Mouse (Mus musculus): Measurements from ENCODE around the gene Cmip.

DNA sequence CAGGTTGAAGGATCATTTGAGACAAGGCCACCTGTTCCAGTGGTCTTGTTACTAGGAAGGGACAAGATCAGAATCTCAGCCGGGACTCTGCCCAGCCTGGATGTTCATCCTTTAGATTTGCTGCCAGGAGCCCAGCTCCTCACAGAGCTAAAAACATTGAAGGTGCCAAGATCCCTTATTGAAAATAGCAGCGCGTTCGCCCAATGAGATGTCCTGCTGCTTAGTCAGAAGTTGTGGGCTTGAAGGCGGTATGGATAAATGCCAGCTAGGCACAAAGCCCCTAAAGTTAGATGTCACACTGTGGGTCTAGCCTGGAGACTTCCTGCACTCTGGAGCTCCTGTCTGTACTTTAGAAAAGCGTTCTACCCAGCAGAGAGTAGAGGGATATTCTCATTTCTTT lies 165.5 kb downstream of the Cmip start:
- TF ChIP-seq FLI1 (IDR thresholded peaks at IDR 0.05; ENCODE audit: low read length), result no peak
- no peak for TF ChIP-seq GATA1 (IDR thresholded peaks at IDR 0.05; ENCODE audit: borderline replicate concordance, low read length)
